Mouse (Mus musculus) testis, adult 2 months (tissue): ENCODE data around the gene Snd1.

Experiments
- CTCF ChIP-seq: fragments of 200-500 bp; IDR thresholded peaks from 2 replicates; pipeline ENCODE4 v1.5.1; 2012; ENCODE audit warnings: low read depth, mild to moderate bottlenecking, inconsistent platforms, low read length, moderate library complexity; ENCODE audit not compliant: control insufficient read depth, insufficient read depth, insufficient replicate concordance
- POLR2A ChIP-seq: fragments of 200-500 bp; IDR thresholded peaks from 2 replicates; pipeline ENCODE4 v1.6.1; 2012; ENCODE audit warnings: low read depth, mild to moderate bottlenecking, inconsistent platforms, low read length, moderate library complexity; ENCODE audit not compliant: control insufficient read depth

- TF ChIP-seq CTCF (no peak), POLR2A (no peak)
Measured at GRCm38 (mm10) chr6:28449253-28449652, 25.7 kb upstream of the Snd1 start, which contains the start of gene Pax4.
